Mouse (Mus musculus) embryo, embryonic 11.5 days (tissue): ENCODE data around the gene Rbm10.
A peak's percentile ranks its signal among the peaks of the same experiment; 100 is the strongest.

Experiments used
- DNase-seq: peaks from one replicate; pipeline ENCODE4 v3.0.0-alpha.2; 2012; ENCODE audit warnings: low read depth, low spot score

Rbm10 gene

GRCm38 (mm10) chrX:20617176-20617902 lies at the start of gene Rbm10, which contains the start of gene Ndufb11:
Rbm10 (plus strand) TSS chrX:20617503.
Ndufb11 (minus strand) TSS chrX:20617619.
- peak; percentile 60 for DNase-seq

GRCm38 (mm10) chrX:20571024-20571423 lies 46.3 kb upstream of the Rbm10 start:
- no peak for DNase-seq

- no peak for DNase-seq
These were observed 44.6 kb upstream of the Rbm10 start for GRCm38 (mm10) chrX:20572683-20573082.

GRCm38 (mm10) chrX:20573927-20574326 lies 43.4 kb upstream of the Rbm10 start:
- no peak for DNase-seq

- DNase-seq = no peak
These were observed 29.3 kb upstream of the Rbm10 start for GRCm38 (mm10) chrX:20587968-20588367.

GRCm38 (mm10) chrX:20608500-20608899 lies 8.8 kb upstream of the Rbm10 start:
- no peak for DNase-seq

GRCm38 (mm10) chrX:20616861-20617175 lies 485 bp upstream of the Rbm10 start:
- peak; percentile 3 for DNase-seq

GRCm38 (mm10) chrX:20617903-20618399 lies 648 bp downstream of the Rbm10 start:
- DNase-seq = no peak

GRCm38 (mm10) chrX:20638141-20638540 lies 20.8 kb downstream of the Rbm10 start:
- no peak for DNase-seq

GRCm38 (mm10) chrX:20644780-20645179 lies 27.5 kb downstream of the Rbm10 start:
- no peak for DNase-seq

GRCm38 (mm10) chrX:20657593-20657992 lies 40.3 kb downstream of the Rbm10 start:
- no peak for DNase-seq

- DNase-seq = peak; percentile 59
These were observed 40.8 kb downstream of the Rbm10 start, which contains the start of gene Uba1 for GRCm38 (mm10) chrX:20658026-20658652. Uba1 (plus strand) TSS chrX:20658326.

GRCm38 (mm10) chrX:20658891-20659406 lies 41.6 kb downstream of the Rbm10 start:
- DNase-seq = no peak

- DNase-seq = no peak
These were observed 45.0 kb downstream of the Rbm10 start for GRCm38 (mm10) chrX:20662317-20662715.

GRCm38 (mm10) chrX:20662716-20663443 lies 45.6 kb downstream of the Rbm10 start:
- DNase-seq = peak; percentile 76

- DNase-seq = no peak
These were observed 46.1 kb downstream of the Rbm10 start for GRCm38 (mm10) chrX:20663444-20663790.

GRCm38 (mm10) chrX:20687519-20688067 lies 70.3 kb downstream of the Rbm10 start, which contains the start of gene Cdk16:
Cdk16 (plus strand) TSS chrX:20687954.
- DNase-seq = peak; percentile 79

- DNase-seq = peak; percentile 75
These were observed 70.8 kb downstream of the Rbm10 start for GRCm38 (mm10) chrX:20688068-20688547.

GRCm38 (mm10) chrX:20688615-20689014 lies 71.3 kb downstream of the Rbm10 start:
- DNase-seq = peak; percentile 35

- DNase-seq = no peak
These were observed 74.3 kb downstream of the Rbm10 start for GRCm38 (mm10) chrX:20691566-20691965.

GRCm38 (mm10) chrX:20692616-20693015 lies 75.3 kb downstream of the Rbm10 start:
- no peak for DNase-seq

- DNase-seq = no peak
These were observed 78.5 kb downstream of the Rbm10 start for GRCm38 (mm10) chrX:20695842-20696241.
